Mouse (Mus musculus) cortical plate, adult 2 months (tissue): ENCODE measurements around the gene Mettl13.

ENCODE experiments used
- CTCF ChIP-seq: fragments of 200-500 bp; IDR thresholded peaks from 2 replicates; pipeline ENCODE4 v1.5.1; 2011; ENCODE audit warnings: mild to moderate bottlenecking, control low read depth, low read length; ENCODE audit not compliant: insufficient read depth; ENCODE audit errors: extremely low read depth
- POLR2A ChIP-seq: fragments of 200-500 bp; IDR thresholded peaks from 2 replicates; pipeline ENCODE4 v1.6.1; 2011; ENCODE audit warnings: mild to moderate bottlenecking, low read length, control low read depth; ENCODE audit not compliant: insufficient read depth; ENCODE audit errors: extremely low read depth

GRCm38 (mm10) chr1:162589443-162589842 is 41.1 kb upstream of the Mettl13 start:
- no peak for TF ChIP-seq CTCF
- TF ChIP-seq POLR2A, result no peak
